Mouse (Mus musculus) stomach, embryonic 14.5 days (tissue): ENCODE data around the gene Mplkip. TPM values are rescaled to one million over a fixed set of nuclear protein-coding genes. Genes with fewer than 3 reads are reported as not detected.

Experiments
- ATAC-seq: fragments of 200-750 bp; cut with Nextera tagmentation; 2 replicates; pipeline ENCODE4 v1.8.0; 2017; ENCODE audit warnings: low read depth, moderate TSS enrichment; ENCODE audit not compliant: insufficient number of reproducible peaks, insufficient read depth, low FRiP score
- H3K27ac ChIP-seq: fragments of 300-500 bp; sonication (generic); 2 replicates; pipeline ENCODE4 v1.5.1; 2014; ENCODE audit warnings: mild to moderate bottlenecking, low read length, moderate library complexity, mixed read lengths
- H3K27me3 ChIP-seq: fragments of 300-500 bp; sonication (generic); 2 replicates; pipeline ENCODE4 v1.6.1; 2014; ENCODE audit warnings: low read length, control low read depth, mixed read lengths; ENCODE audit not compliant: control insufficient read depth, insufficient read depth
- H3K36me3 ChIP-seq: fragments of 300-500 bp; sonication (generic); 2 replicates; pipeline ENCODE4 v1.6.1; 2014; ENCODE audit warnings: mild to moderate bottlenecking, control low read depth, low read length, moderate library complexity, mixed read lengths; ENCODE audit not compliant: control insufficient read depth, insufficient read depth
- H3K4me1 ChIP-seq: fragments of 300-500 bp; sonication (generic); 2 replicates; pipeline ENCODE4 v1.6.1; 2014; ENCODE audit warnings: low read length, control low read depth, mixed read lengths; ENCODE audit not compliant: control insufficient read depth, insufficient read depth
- H3K4me2 ChIP-seq: fragments of 300-500 bp; sonication (generic); replicated peaks from 2 replicates; pipeline ENCODE4 v1.6.1; 2014; ENCODE audit warnings: low read depth, low read length, control low read depth
- H3K4me3 ChIP-seq: fragments of 300-500 bp; sonication (generic); 2 replicates; pipeline ENCODE4 v1.5.1; 2014; ENCODE audit warnings: low read depth, low read length, control low read depth
- H3K9ac ChIP-seq: fragments of 300-500 bp; sonication (generic); replicated peaks from 2 replicates; pipeline ENCODE4 v1.6.1; 2014; ENCODE audit warnings: low read depth, mild to moderate bottlenecking, control low read depth, low read length, moderate library complexity, mixed read lengths
- H3K9me3 ChIP-seq: fragments of 300-500 bp; sonication (generic); 2 replicates; pipeline ENCODE4 v1.6.1; 2016; ENCODE audit warnings: low read depth, low read length, control low read depth; ENCODE audit not compliant: control insufficient read depth
- WGBS: fragments of 180-500 bp; shearing (Covaris S2); extraction: QIAGEN DNeasy Blood & Tissue Kit; methylation state at CpG from one replicate; pipeline ENCODE4 v1.1.7; 2014; 5-methylcytosine and 5-hydroxymethylcytosine counted together
- polyA plus RNA-seq: library from polyadenylated mRNA; unstranded; fragments of >200 nt; fragmentation: Nextera tagmentation; extraction: Ambion mirVana; gene quantifications from 2 replicates; pipeline ENCODE4 v1.2.1, GENCODE M21; 2014

The Mplkip gene
- polyA plus RNA-seq = 61.0 and 61.3 TPM in 2 replicates

- Histone ChIP-seq H3K4me3 (peak within 1 kb of the TSS; percentile 82), H3K27ac (peak within 1 kb of the TSS; percentile 94), H3K4me1 (0 out of 2 replicates have a peak, but pooled peaks cover 5% of the 10 kb centered on the region), H3K27me3 (no peaks in the 10 kb centered on the region), H3K9ac (peak within 1 kb of the TSS; percentile 87), H3K4me2 (peak within 1 kb of the TSS; percentile 64), H3K9me3 (no peaks in the 10 kb centered on the region), H3K36me3 (no peaks in the 10 kb centered on the region; the same call in none of the 2 replicates)
- under 1% methylated on average over 66 of the region's 66 CpGs for WGBS
- peak; percentile 98 for ATAC-seq
Observed at GRCm38 (mm10) chr13:17694911-17695699, at the start of gene Mplkip, which contains the start of gene Sugct. Gene Mplkip, plus strand, starts transcription at chr13:17695192. Gene Sugct, minus strand, starts transcription at chr13:17695553.

GRCm38 (mm10) chr13:17667380-17667779, 27.6 kb upstream of the Mplkip start:
- ATAC-seq = no peak
- Histone ChIP-seq H3K9me3 (no peaks in the 10 kb centered on the region), H3K36me3 (no peaks in the 10 kb centered on the region), H3K4me2 (no peak overlapping the region), H3K4me3 (no peak overlapping the region), H3K27ac (no peak overlapping the region), H3K27me3 (no peaks in the 10 kb centered on the region), H3K9ac (no peak overlapping the region), H3K4me1 (no peaks in the 10 kb centered on the region)
- 81% methylated on average over 1 of the region's 1 CpGs for WGBS

GRCm38 (mm10) chr13:17671122-17671521, 23.9 kb upstream of the Mplkip start:
- H3K27ac ChIP-seq = no peak overlapping the region
- 81% methylated on average over 1 of the region's 1 CpGs for WGBS
- no peaks in the 10 kb centered on the region for H3K9me3 ChIP-seq
- H3K4me2 ChIP-seq = no peak overlapping the region
- H3K9ac ChIP-seq = no peak overlapping the region
- ATAC-seq = no peak
- H3K36me3 ChIP-seq = no peaks in the 10 kb centered on the region
- H3K4me1 ChIP-seq = no peaks in the 10 kb centered on the region
- no peaks in the 10 kb centered on the region for H3K27me3 ChIP-seq
- H3K4me3 ChIP-seq = no peak overlapping the region

- H3K27me3 ChIP-seq = no peaks in the 10 kb centered on the region
- no peak overlapping the region for H3K9ac ChIP-seq
- ATAC-seq = no peak
- no peak overlapping the region for H3K4me2 ChIP-seq
- peaks cover 6% of the 10 kb centered on the region; the same call in 1 of the 2 replicates for H3K4me1 ChIP-seq
- H3K9me3 ChIP-seq = no peaks in the 10 kb centered on the region
- no peak overlapping the region for H3K27ac ChIP-seq
- no peak overlapping the region for H3K4me3 ChIP-seq
- no peaks in the 10 kb centered on the region for H3K36me3 ChIP-seq
Observed at GRCm38 (mm10) chr13:17689461-17689860, 5.5 kb upstream of the Mplkip start.

GRCm38 (mm10) chr13:17690686-17691085, 4.3 kb upstream of the Mplkip start:
- no peaks in the 10 kb centered on the region for H3K27me3 ChIP-seq
- ATAC-seq = no peak
- H3K4me1 ChIP-seq = peaks cover 6% of the 10 kb centered on the region; the same call in 1 of the 2 replicates

GRCm38 (mm10) chr13:17691436-17691835, 3.6 kb upstream of the Mplkip start:
- no peaks in the 10 kb centered on the region for H3K9me3 ChIP-seq
- no peaks in the 10 kb centered on the region for H3K36me3 ChIP-seq
- no peak overlapping the region for H3K4me3 ChIP-seq
- H3K27me3 ChIP-seq = no peaks in the 10 kb centered on the region
- H3K27ac ChIP-seq = no peak overlapping the region
- peaks cover 6% of the 10 kb centered on the region; the same call in 1 of the 2 replicates for H3K4me1 ChIP-seq
- H3K4me2 ChIP-seq = no peak overlapping the region
- ATAC-seq = no peak
- H3K9ac ChIP-seq = no peak overlapping the region
- WGBS = 30% methylated on average over 1 of the region's 1 CpGs

More at GRCm38 (mm10) chr13:17690686-17691085, 4.3 kb upstream of the Mplkip start:
- H3K27ac ChIP-seq = 0 out of 2 replicates have a peak overlapping the region, but pooled peaks have one; percentile 44
- H3K4me2 ChIP-seq = no peak overlapping the region
- no peak overlapping the region for H3K9ac ChIP-seq
- H3K4me3 ChIP-seq = no peak overlapping the region
- H3K9me3 ChIP-seq = no peaks in the 10 kb centered on the region
- no peaks in the 10 kb centered on the region for H3K36me3 ChIP-seq

GRCm38 (mm10) chr13:17693816-17694215, 1.2 kb upstream of the Mplkip start:
- no peak for ATAC-seq
- Histone ChIP-seq H3K9me3 (no peaks in the 10 kb centered on the region), H3K4me3 (peak overlapping the region; percentile 82), H3K4me2 (peak overlapping the region; percentile 38), H3K9ac (no peak overlapping the region), H3K4me1 (peaks cover 8% of the 10 kb centered on the region; the same call in 1 of the 2 replicates), H3K27ac (no peak overlapping the region), H3K36me3 (no peaks in the 10 kb centered on the region; the same call in none of the 2 replicates), H3K27me3 (no peaks in the 10 kb centered on the region)
- whole genome bisulfite sequencing = 63% methylated on average over 5 of the region's 5 CpGs

- Histone ChIP-seq H3K4me2 (peak overlapping the region; percentile 38), H3K4me1 (peaks cover 8% of the 10 kb centered on the region; the same call in 1 of the 2 replicates), H3K4me3 (peak overlapping the region; percentile 82), H3K27me3 (no peaks in the 10 kb centered on the region), H3K27ac (peak overlapping the region; percentile 49; the same call in 1 of the 2 replicates), H3K9ac (peak overlapping the region; percentile 31; the same call in 1 of the 2 replicates), H3K9me3 (no peaks in the 10 kb centered on the region), H3K36me3 (no peaks in the 10 kb centered on the region; the same call in none of the 2 replicates)
- WGBS = 0% methylated on average over 22 of the region's 25 CpGs
- peak; percentile 72 for ATAC-seq
Observed at GRCm38 (mm10) chr13:17694414-17694813, 578 bp upstream of the Mplkip start.
